Mouse (Mus musculus) urinary bladder, adult 2 months (tissue): ENCODE results near the gene Acadl. TPM values are rescaled to one million over a fixed set of nuclear protein-coding genes. Genes with fewer than 3 reads are reported as not detected.

Experiments
- DNase-seq: peaks from one replicate; pipeline ENCODE4 v3.0.0; 2022; ENCODE audit warnings: low spot score
- polyA plus RNA-seq: library from polyadenylated mRNA; depleted of rRNA; stranded (reverse); fragments of >200 nt; gene quantifications from 2 replicates; pipeline ENCODE4 v1.2.3, GENCODE M21; 2012; rRNA removed

Acadl gene
- polyA plus RNA-seq, 1 experiment = 102 TPM

DNA sequence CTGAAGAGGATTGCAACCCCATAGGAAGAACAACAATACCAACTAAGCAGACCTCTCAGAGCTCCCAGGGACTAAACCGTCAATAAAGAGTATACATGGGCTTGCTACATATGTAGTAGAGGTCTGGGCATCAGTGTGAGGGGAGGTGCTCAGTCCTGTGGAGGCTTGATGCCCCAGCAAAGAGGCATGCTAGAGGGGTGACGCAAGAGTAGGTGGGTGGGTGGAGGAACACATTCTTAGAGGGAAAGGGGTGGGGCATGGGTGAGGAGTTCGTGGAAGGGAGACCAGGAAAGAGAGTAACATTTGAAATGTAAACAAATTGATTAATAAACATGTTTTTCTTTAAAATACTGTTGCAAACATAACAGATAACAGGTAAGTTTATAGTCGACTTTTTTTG, 82.0 kb downstream of the Acadl start:
- no peak for DNase-seq

Other genes starting within 250 kb of the Acadl start
- 27.0 and 31.1 TPM in 2 replicates for gene Rpe, start 162.4 kb downstream of the Acadl start, polyA plus RNA-seq
- gene Kansl1l, start 45.7 kb downstream of the Acadl start, polyA plus RNA-seq = 15.5 and 17.4 TPM in 2 replicates
- 1.8 and 1.9 TPM in 2 replicates for gene Myl1, start 82.1 kb upstream of the Acadl start, polyA plus RNA-seq
- gene Lancl1, start 175.6 kb upstream of the Acadl start, polyA plus RNA-seq = 95.6 and 133 TPM in 2 replicates